Mouse (Mus musculus) liver, embryonic 14.5 days (tissue): ENCODE results near the gene 2210011C24Rik. TPM values are rescaled to one million over a fixed set of nuclear protein-coding genes. Genes with fewer than 3 reads are reported as not detected.
A peak's percentile ranks its signal among the peaks of the same experiment; 100 is the strongest.

Source experiments
- ATAC-seq: fragments of 200-750 bp; cut with Nextera tagmentation; 2 replicates; pipeline ENCODE4 v1.8.0; 2017; ENCODE audit warnings: moderate number of reproducible peaks, mild to moderate bottlenecking, moderate library complexity; ENCODE audit not compliant: insufficient read depth
- DNase-seq, 3 experiments: peaks; one replicate each; pipeline ENCODE4 v3.0.0-alpha.2; 2012 to 2013; ENCODE audit warnings: low read depth in 3 of 3, low spot score in 3 of 3
- H3K27ac ChIP-seq: fragments of 300-500 bp; sonication (generic); 2 replicates; pipeline ENCODE4 v1.5.1; 2014; ENCODE audit warnings: moderate library complexity, mild to moderate bottlenecking, control low read depth, inconsistent platforms
- H3K27me3 ChIP-seq: fragments of 300-500 bp; sonication (generic); 2 replicates; pipeline ENCODE4 v1.6.1; 2014; ENCODE audit warnings: mild to moderate bottlenecking, low read length, moderate library complexity; ENCODE audit not compliant: control insufficient read depth, insufficient read depth
- H3K36me3 ChIP-seq: fragments of 300-500 bp; sonication (generic); replicated peaks from 2 replicates; pipeline ENCODE4 v1.6.1; 2014; ENCODE audit warnings: low read depth; ENCODE audit not compliant: control insufficient read depth, insufficient read depth
- H3K4me1 ChIP-seq, 2 experiments: fragments of 200-500 bp in 1 of 2; fragments of 300-500 bp in 1 of 2; sonication (generic) in 1 of 2; replicated peaks; 2 replicates each; pipeline ENCODE4 v1.6.1; 2012 to 2014; ENCODE audit warnings: antibody characterized with exemption in 1 of 2, inconsistent platforms in 1 of 2, low read length in 1 of 2; ENCODE audit not compliant: control insufficient read depth in 2 of 2, insufficient read depth in 2 of 2
- H3K4me2 ChIP-seq: fragments of 300-500 bp; sonication (generic); 2 replicates; pipeline ENCODE4 v1.6.1; 2014; ENCODE audit warnings: low read depth, mild to moderate bottlenecking, control low read depth, moderate library complexity
- H3K4me3 ChIP-seq, 2 experiments: fragments of 200-500 bp in 1 of 2; fragments of 300-500 bp in 1 of 2; sonication (generic) in 1 of 2; 2 replicates each; pipeline ENCODE4 v1.5.1; 2012 to 2014; ENCODE audit warnings: low read depth in 2 of 2, low read length in 2 of 2, mild to moderate bottlenecking in 2 of 2, control low read depth in 1 of 2, inconsistent platforms in 1 of 2, moderate library complexity in 1 of 2; ENCODE audit not compliant: insufficient read depth in 1 of 2
- H3K9ac ChIP-seq: fragments of 300-500 bp; sonication (generic); replicated peaks from 2 replicates; pipeline ENCODE4 v1.6.1; 2014; ENCODE audit warnings: mild to moderate bottlenecking, control low read depth, moderate library complexity
- H3K9me3 ChIP-seq: fragments of 300-500 bp; sonication (generic); 2 replicates; pipeline ENCODE4 v1.6.1; 2016; ENCODE audit warnings: low read length, mixed read lengths; ENCODE audit not compliant: control insufficient read depth
- CTCF ChIP-seq: IDR thresholded peaks from 2 replicates; pipeline ENCODE4 v1.5.1; 2016; ENCODE audit warnings: antibody characterized with exemption, low read depth, control low read depth
- EP300 ChIP-seq: IDR thresholded peaks from 2 replicates; pipeline ENCODE4 v1.6.1; 2016; ENCODE audit warnings: antibody characterized with exemption, low read depth
- WGBS: fragments of 180-500 bp; shearing (Covaris S2); extraction: QIAGEN DNeasy Blood & Tissue Kit; methylation state at CpG from one replicate; pipeline ENCODE4 v1.1.7; 2014; ENCODE audit not compliant: insufficient replicate concordance; 5-methylcytosine and 5-hydroxymethylcytosine counted together
- polyA plus RNA-seq, 2 experiments: library from polyadenylated mRNA; depleted of rRNA in 1 of 2; stranded (reverse) in 1 of 2; unstranded in 1 of 2; fragments of >200 nt; fragmentation: Nextera tagmentation in 1 of 2; extraction: Ambion mirVana in 1 of 2; gene quantifications; 2 replicates each; pipeline versions ENCODE4 v1.2.1 to v1.2.3; 2012 to 2014

Gene 2210011C24Rik
- polyA plus RNA-seq, 2 experiments, result not detected

DNA sequence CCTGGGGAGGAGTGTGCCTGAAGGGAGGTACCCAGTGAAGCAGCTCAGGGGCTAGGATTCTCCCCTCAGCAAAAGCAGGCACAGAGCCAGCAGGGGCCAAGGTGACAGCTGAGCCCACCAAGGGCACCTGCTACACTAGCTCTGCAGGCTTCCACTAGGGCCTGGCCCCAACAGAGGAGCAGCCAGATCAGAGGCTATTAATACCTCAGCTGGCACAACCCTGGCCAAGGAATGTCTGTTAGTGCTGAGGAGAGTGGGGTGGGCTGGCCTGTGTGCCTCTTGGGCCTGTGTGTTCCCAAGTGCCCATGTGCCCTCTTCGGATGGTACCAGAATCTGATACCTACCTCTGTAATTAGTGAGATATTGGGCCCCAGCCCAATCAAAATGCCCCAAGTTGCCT is 31.7 kb downstream of the 2210011C24Rik start:
- TF ChIP-seq CTCF (no peak), EP300 (no peak)
- Histone ChIP-seq H3K4me3 (no peak overlapping the region), H3K27me3 (no peaks in the 10 kb centered on the region), H3K9ac (no peak overlapping the region), H3K4me1 (peaks cover 0 to 8% of the 10 kb centered on the region in 2 experiments; a peak in 1 of 4 replicates), H3K36me3 (peaks cover 5% of the 10 kb centered on the region), H3K9me3 (no peaks in the 10 kb centered on the region), H3K4me2 (no peak overlapping the region), H3K27ac (no peak overlapping the region)
- ATAC-seq, result no peak
- DNase-seq, result no peak
- WGBS, result 75% methylated on average over 1 of the region's 1 CpGs

DNA sequence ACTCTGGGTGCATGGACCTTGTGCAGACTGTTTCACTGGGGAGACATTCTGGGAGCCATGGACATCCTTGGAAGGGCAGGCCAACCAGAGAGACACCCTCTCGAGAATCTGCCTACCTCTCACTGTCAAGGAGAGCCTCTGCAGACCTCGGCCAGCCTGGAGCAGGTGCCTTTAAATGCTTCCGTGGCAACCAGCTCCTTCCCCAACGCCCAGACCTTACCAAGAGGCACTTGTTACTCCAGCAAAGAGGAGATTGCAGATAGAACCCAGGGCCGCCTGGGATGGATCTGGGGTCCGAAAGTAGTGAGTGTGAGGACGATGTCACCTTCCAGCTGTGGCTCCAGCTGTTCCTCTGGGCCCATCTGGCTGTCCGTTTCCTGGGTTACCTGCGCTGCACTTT is 33.8 kb downstream of the 2210011C24Rik start:
- 72% methylated on average over 9 of the region's 9 CpGs for WGBS
- ATAC-seq, result no peak
- no peak overlapping the region for H3K27ac ChIP-seq
- no peaks in the 10 kb centered on the region for H3K9me3 ChIP-seq
- TF ChIP-seq EP300 (no peak), CTCF (no peak)
- no peak for DNase-seq
- peaks cover 2% of the 10 kb centered on the region for H3K36me3 ChIP-seq
- no peaks in the 10 kb centered on the region for H3K27me3 ChIP-seq
- no peak overlapping the region for H3K4me3 ChIP-seq
- peaks cover 0 to 13% of the 10 kb centered on the region in 2 experiments; a peak in 2 of 4 replicates for H3K4me1 ChIP-seq
- H3K4me2 ChIP-seq, result no peak overlapping the region
- H3K9ac ChIP-seq, result no peak overlapping the region

DNA sequence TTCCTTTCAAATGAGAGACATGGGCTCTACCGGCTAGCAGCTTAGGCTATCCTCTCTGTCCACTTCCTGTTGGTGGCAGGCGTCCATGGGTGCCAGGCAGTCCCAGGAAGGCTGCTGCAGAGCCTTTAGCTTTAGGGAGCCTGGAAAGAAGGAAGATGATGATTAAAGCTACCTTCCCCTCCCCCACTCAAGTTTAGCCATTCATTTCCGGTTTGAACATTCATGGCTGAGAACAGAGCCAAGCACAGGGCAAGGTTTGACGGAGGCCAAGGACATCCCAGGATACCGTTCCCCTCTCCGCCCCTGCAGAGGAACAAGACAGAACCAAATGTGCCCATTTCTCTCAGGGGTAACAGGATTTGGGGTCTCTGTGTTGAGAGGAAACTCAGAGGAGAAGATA is 34.3 kb downstream of the 2210011C24Rik start:
- Histone ChIP-seq H3K9me3 (no peaks in the 10 kb centered on the region), H3K27me3 (no peaks in the 10 kb centered on the region), H3K4me1 (peaks cover 0 to 13% of the 10 kb centered on the region in 2 experiments; a peak in 2 of 4 replicates), H3K4me2 (no peak overlapping the region), H3K4me3 (no peak overlapping the region), H3K27ac (no peak overlapping the region), H3K9ac (no peak overlapping the region), H3K36me3 (peaks cover 2% of the 10 kb centered on the region)
- no peak for DNase-seq
- TF ChIP-seq CTCF (no peak), EP300 (no peak)
- 51% methylated on average over 6 of the region's 6 CpGs for WGBS
- no peak for ATAC-seq

DNA sequence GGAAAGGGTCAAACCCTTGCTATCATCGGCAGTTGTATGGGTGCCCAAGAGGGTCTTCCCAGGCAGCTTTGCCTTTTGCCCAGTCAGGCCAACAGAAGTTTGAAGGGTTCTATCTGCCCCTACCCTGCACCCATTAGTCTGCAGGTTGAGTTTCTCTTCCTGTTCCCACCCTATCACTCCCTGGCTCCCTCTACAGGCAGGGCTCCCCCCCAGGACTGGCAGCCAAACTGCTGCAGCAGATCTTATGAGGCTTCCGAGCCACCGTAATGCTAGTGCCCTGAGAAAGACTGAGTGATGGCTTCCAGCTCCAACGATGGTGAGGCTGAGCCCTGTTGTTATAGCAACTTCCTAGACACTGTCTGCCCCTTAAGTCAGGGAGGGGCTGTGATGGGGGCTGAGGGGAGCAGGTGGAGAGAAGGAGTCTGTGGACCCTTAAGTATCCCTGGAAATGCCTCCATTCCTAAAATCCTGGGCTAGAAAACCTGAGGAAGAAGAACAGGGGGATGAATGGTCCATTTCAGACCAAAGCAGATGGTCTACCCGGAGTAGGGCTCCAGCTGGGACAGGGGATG is 35.1 kb downstream of the 2210011C24Rik start:
- Histone ChIP-seq H3K9me3 (no peaks in the 10 kb centered on the region), H3K9ac (no peak overlapping the region), H3K4me3 (no peak overlapping the region), H3K4me2 (no peak overlapping the region), H3K4me1 (peaks cover 0 to 14% of the 10 kb centered on the region in 2 experiments; a peak in 2 of 4 replicates), H3K36me3 (peaks cover 2% of the 10 kb centered on the region), H3K27ac (no peak overlapping the region), H3K27me3 (no peaks in the 10 kb centered on the region)
- ATAC-seq (no peak), DNase-seq (no peak)
- TF ChIP-seq EP300 (no peak), CTCF (peak; percentile 50)
- 73% methylated on average over 5 of the region's 5 CpGs for WGBS

DNA sequence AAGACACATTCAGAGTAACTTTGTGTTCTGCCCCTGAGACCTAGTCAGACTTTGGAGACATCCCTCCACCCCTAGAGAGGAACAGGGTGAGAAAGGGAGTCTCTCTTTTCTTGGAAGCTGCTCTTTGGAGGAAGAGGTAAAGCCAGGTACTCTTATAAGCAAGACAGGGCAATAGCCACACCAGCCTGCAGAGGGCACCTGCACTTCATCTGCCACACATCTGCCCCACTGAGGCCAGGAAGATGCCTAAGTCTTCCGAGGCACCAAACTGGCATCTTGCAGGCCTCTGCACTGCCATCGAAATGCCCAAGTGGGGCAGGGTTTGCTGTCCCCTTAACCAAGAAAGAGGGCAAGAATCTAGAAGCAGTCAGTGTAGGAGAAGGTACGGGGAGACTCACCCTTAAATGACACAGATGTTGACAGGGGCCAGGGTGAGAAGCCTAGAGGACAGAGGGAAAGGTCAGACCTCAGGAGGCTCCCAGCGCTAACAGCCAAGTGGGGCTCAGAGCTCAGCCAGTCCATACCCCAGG is 35.8 kb downstream of the 2210011C24Rik start:
- Histone ChIP-seq H3K4me3 (no peak overlapping the region), H3K9me3 (no peaks in the 10 kb centered on the region), H3K9ac (no peak overlapping the region), H3K4me1 (peaks cover 0 to 19% of the 10 kb centered on the region in 2 experiments; a peak in 3 of 4 replicates), H3K27ac (no peak overlapping the region), H3K4me2 (no peak overlapping the region), H3K27me3 (no peaks in the 10 kb centered on the region), H3K36me3 (peaks cover 4% of the 10 kb centered on the region)
- WGBS, result 71% methylated on average over 4 of the region's 4 CpGs
- DNase-seq, result no peak
- TF ChIP-seq CTCF (peak; percentile 82), EP300 (no peak)
- no peak for ATAC-seq
